Mouse (Mus musculus): Measurements from ENCODE around the gene Foxp2. TPM values are rescaled to one million over a fixed set of nuclear protein-coding genes. Genes with fewer than 3 reads are reported as not detected.

Foxp2 gene
- polyA plus RNA-seq, 1 experiment from 2014 or later, result 48.3 TPM

DNA sequence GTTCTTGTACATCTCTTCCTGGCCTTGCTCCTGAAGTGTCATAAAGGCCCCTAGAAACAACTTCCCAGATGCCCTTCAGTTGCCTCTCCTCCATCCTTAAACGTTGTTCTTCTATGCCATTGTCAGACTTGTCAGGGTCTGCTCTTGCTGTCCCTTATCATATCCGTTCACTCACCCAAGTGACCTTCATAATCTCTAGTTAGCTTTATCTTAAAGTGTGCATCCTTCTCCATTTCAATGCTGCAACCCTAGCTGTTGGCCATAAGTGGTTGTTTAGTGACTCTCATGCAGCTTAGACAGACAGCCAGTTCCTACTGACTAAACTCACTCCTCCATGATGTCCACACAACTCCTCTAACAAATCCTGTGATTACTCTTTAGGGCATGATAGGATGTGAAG is 415.8 kb downstream of the Foxp2 start:
- WGBS, result 84% methylated on average over 2 of the region's 2 CpGs
- no peaks in the 10 kb centered on the region for H3K27me3 ChIP-seq (replicated peaks; ENCODE audit: low read depth, poor library complexity, severe bottlenecking)
- DNase-seq (ENCODE audit: low spot score), result no peak
- H3K9me3 ChIP-seq, result no peaks in the 10 kb centered on the region
- peaks cover 8% of the 10 kb centered on the region for H3K4me1 ChIP-seq
- no peaks in the 10 kb centered on the region for H3K36me3 ChIP-seq (replicated peaks)
- no peak overlapping the region for H3K27ac ChIP-seq (replicated peaks)
- H3K4me3 ChIP-seq, result no peak overlapping the region

GRCm38 (mm10) chr6:15318343-15318742 is 417.2 kb downstream of the Foxp2 start:
- Histone ChIP-seq H3K4me1 (peaks cover 12% of the 10 kb centered on the region), H3K36me3 (replicated peaks) (no peaks in the 10 kb centered on the region), H3K4me3 (no peak overlapping the region), H3K27me3 (replicated peaks; ENCODE audit: low read depth, poor library complexity, severe bottlenecking) (no peaks in the 10 kb centered on the region), H3K9me3 (no peaks in the 10 kb centered on the region), H3K27ac (replicated peaks) (no peak overlapping the region)
- WGBS, result 96% methylated on average over 2 of the region's 2 CpGs
- DNase-seq (ENCODE audit: low spot score), result no peak

- DNase-seq (ENCODE audit: low spot score), result peak; percentile 42
- no peak overlapping the region for H3K4me3 ChIP-seq
- H3K4me1 ChIP-seq, result peaks cover 12% of the 10 kb centered on the region
- WGBS, result 28% methylated on average over 2 of the region's 2 CpGs
- H3K27ac ChIP-seq (replicated peaks), result peak overlapping the region; percentile 35; the same call in 1 of the 2 replicates
- no peaks in the 10 kb centered on the region for H3K27me3 ChIP-seq (replicated peaks; ENCODE audit: low read depth, poor library complexity, severe bottlenecking)
- H3K9me3 ChIP-seq, result no peaks in the 10 kb centered on the region
- H3K36me3 ChIP-seq (replicated peaks), result no peaks in the 10 kb centered on the region
These were observed 420.4 kb downstream of the Foxp2 start for GRCm38 (mm10) chr6:15321551-15321974.

DNA sequence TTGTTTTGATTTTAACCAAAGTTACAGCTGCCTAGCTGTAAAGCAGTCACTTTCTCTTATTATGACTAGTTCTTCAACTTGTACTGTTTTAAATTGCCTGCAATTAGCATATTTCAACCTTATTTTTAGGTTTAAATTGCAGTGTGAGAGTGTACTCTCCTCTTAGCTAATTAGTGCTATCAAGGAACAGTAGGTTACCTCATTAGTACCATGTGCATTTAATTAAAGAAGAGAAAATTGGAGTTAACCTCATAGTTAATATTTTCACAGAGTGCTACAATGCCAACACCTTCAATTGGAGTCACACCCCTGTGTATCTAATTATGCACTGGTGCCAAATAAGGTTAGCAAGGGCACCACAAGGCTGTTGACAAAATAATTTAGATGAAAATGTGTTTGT is 421.9 kb downstream of the Foxp2 start:
- no peak overlapping the region for H3K4me3 ChIP-seq
- no peak overlapping the region for H3K27ac ChIP-seq (replicated peaks)
- H3K27me3 ChIP-seq (replicated peaks; ENCODE audit: low read depth, poor library complexity, severe bottlenecking), result no peaks in the 10 kb centered on the region
- no peak for DNase-seq (ENCODE audit: low spot score)
- H3K4me1 ChIP-seq, result peaks cover 12% of the 10 kb centered on the region
- H3K36me3 ChIP-seq (replicated peaks), result no peaks in the 10 kb centered on the region
- no peaks in the 10 kb centered on the region for H3K9me3 ChIP-seq

- Histone ChIP-seq H3K4me3 (no peak overlapping the region), H3K9me3 (no peaks in the 10 kb centered on the region), H3K36me3 (replicated peaks) (no peaks in the 10 kb centered on the region), H3K27ac (replicated peaks) (no peak overlapping the region), H3K4me1 (no peaks in the 10 kb centered on the region), H3K27me3 (replicated peaks; ENCODE audit: low read depth, poor library complexity, severe bottlenecking) (no peaks in the 10 kb centered on the region)
- no peak for DNase-seq (ENCODE audit: low spot score)
- 86% methylated on average over 3 of the region's 3 CpGs for WGBS
These were observed 446.6 kb downstream of the Foxp2 start for GRCm38 (mm10) chr6:15347705-15348104.

DNA sequence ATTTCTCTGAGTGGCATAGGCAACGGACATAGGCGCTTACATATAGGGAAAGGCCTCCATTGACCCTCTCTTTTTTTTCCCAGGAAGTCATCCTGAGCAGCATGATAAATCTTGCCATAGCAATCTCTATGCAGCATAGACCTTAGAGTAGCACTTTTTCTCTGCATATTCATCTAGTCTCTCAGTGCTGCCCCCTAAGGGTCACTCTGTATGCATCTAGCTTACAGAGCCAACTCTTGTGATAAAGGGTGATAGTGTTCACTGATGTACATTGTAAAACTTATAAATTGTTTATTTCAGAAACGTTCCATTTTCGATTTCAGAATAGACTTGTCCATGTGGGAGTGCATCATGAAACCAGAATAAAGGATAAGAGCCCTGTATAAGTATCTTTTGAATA is 454.7 kb downstream of the Foxp2 start:
- no peaks in the 10 kb centered on the region for H3K36me3 ChIP-seq (replicated peaks)
- WGBS, result 80% methylated on average over 4 of the region's 4 CpGs
- no peak overlapping the region for H3K4me3 ChIP-seq
- no peaks in the 10 kb centered on the region for H3K4me1 ChIP-seq
- no peak overlapping the region for H3K27ac ChIP-seq (replicated peaks)
- H3K27me3 ChIP-seq (replicated peaks; ENCODE audit: low read depth, poor library complexity, severe bottlenecking), result no peaks in the 10 kb centered on the region
- DNase-seq (ENCODE audit: low spot score), result no peak
- H3K9me3 ChIP-seq, result no peaks in the 10 kb centered on the region

DNA sequence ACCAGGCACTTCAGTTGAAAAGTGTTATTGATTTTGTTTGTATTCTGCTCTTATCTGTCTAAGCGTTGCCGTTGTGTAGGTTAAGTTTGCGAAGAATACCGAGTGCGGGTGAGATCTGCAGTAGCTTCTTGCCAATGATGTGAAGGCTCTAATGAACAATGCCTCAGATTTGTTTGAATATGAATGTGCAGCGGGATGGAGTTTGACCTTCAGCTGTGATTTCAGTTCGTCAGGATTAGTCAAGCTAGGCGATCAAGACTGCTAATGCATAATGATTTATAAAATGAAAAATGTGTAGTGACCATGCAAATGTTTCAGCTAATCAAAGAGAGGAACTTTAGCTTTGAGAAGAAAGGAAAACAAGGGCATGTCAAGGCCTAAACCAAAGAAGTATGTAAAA is 469.1 kb downstream of the Foxp2 start:
- no peak for DNase-seq (ENCODE audit: low spot score)
- WGBS, result 74% methylated on average over 8 of the region's 8 CpGs
- H3K4me3 ChIP-seq, result no peak overlapping the region
- no peaks in the 10 kb centered on the region for H3K36me3 ChIP-seq (replicated peaks)
- no peaks in the 10 kb centered on the region for H3K9me3 ChIP-seq
- H3K27ac ChIP-seq (replicated peaks), result no peak overlapping the region
- H3K27me3 ChIP-seq (replicated peaks; ENCODE audit: low read depth, poor library complexity, severe bottlenecking), result no peaks in the 10 kb centered on the region
- peaks cover 24% of the 10 kb centered on the region for H3K4me1 ChIP-seq

GRCm38 (mm10) chr6:15370827-15371226 is 469.7 kb downstream of the Foxp2 start:
- Histone ChIP-seq H3K4me3 (no peak overlapping the region), H3K27me3 (replicated peaks; ENCODE audit: low read depth, poor library complexity, severe bottlenecking) (no peaks in the 10 kb centered on the region), H3K4me1 (peaks cover 24% of the 10 kb centered on the region), H3K27ac (replicated peaks) (peak overlapping the region; percentile 36; the same call in 1 of the 2 replicates), H3K9me3 (no peaks in the 10 kb centered on the region), H3K36me3 (replicated peaks) (no peaks in the 10 kb centered on the region)
- no peak for DNase-seq (ENCODE audit: low spot score)
- WGBS, result 81% methylated on average over 4 of the region's 4 CpGs

DNA sequence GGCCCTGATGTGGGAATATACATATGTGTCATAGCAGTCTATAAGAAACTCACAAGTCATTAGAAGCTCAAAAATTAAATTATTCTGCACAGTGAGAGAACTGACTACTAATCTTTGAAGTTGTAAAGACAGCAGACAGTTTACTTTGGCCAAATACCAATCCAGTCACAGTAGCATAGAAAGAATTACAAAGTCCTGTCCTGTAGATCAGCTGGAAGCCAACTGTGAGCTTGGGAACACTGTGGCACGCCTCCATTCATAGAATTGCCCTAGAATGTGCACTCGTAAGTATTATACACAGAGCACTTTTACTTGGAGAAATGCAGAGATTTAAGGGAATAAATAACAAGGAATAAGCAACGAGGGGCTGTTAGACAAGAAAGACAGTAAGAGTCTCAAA is 472.5 kb downstream of the Foxp2 start:
- Histone ChIP-seq H3K36me3 (replicated peaks) (peaks cover 4% of the 10 kb centered on the region; the same call in 1 of the 2 replicates), H3K9me3 (no peaks in the 10 kb centered on the region), H3K27me3 (replicated peaks; ENCODE audit: low read depth, poor library complexity, severe bottlenecking) (no peaks in the 10 kb centered on the region), H3K4me3 (no peak overlapping the region), H3K27ac (replicated peaks) (no peak overlapping the region), H3K4me1 (peaks cover 33% of the 10 kb centered on the region)
- DNase-seq (ENCODE audit: low spot score), result no peak
- WGBS, result 87% methylated on average over 3 of the region's 3 CpGs

DNA sequence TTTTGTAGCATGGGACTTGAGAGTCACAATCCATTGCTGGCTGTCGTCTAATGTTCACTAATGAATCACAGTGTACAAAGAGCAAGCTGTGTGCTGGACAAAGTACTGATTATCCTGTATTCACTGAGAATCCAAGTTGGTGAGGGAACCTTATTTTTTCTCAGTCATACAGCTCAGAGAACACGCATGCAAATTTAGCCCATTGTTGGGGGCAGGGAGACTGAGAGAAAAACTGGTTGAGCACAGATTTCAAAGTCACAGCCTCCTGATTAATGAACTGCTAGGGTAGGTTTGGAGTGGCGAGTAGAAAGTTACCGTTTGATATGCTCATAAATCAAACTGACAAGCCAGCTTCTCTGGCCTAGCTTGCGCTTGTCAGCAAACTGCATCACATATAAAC is 477.1 kb downstream of the Foxp2 start:
- H3K27ac ChIP-seq (replicated peaks), result peak overlapping the region; percentile 66; the same call in 1 of the 2 replicates
- no peaks in the 10 kb centered on the region for H3K27me3 ChIP-seq (replicated peaks; ENCODE audit: low read depth, poor library complexity, severe bottlenecking)
- H3K4me3 ChIP-seq, result no peak overlapping the region
- H3K36me3 ChIP-seq (replicated peaks), result peaks cover 12% of the 10 kb centered on the region
- WGBS, result 63% methylated on average over 5 of the region's 5 CpGs
- no peak for DNase-seq (ENCODE audit: low spot score)
- peaks cover 22% of the 10 kb centered on the region for H3K4me1 ChIP-seq
- no peaks in the 10 kb centered on the region for H3K9me3 ChIP-seq

DNA sequence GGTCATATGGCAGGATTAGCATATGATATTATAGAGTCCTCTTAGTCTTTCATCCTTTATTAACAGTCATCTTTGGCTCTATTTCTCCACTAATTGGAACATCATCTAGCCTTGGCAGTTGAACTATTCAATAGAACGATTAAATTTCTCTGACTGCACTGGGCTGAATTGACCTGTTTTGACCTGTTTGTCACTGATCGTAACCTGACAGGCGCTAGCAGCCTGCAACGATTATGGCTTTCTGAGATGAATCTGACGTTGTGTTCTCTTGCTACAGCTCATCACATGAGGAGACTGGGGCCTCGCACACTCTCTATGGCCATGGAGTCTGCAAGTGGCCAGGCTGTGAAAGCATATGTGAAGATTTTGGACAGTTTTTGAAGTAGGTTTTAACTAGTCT is 495.3 kb downstream of the Foxp2 start:
- no peaks in the 10 kb centered on the region for H3K9me3 ChIP-seq
- DNase-seq (ENCODE audit: low spot score), result peak; percentile 41
- peaks cover 4% of the 10 kb centered on the region for H3K36me3 ChIP-seq (replicated peaks)
- H3K27ac ChIP-seq (replicated peaks), result no peak overlapping the region
- H3K27me3 ChIP-seq (replicated peaks; ENCODE audit: low read depth, poor library complexity, severe bottlenecking), result no peaks in the 10 kb centered on the region
- H3K4me3 ChIP-seq, result no peak overlapping the region
- 30% methylated on average over 6 of the region's 6 CpGs for WGBS
- peaks cover 15% of the 10 kb centered on the region for H3K4me1 ChIP-seq

DNA sequence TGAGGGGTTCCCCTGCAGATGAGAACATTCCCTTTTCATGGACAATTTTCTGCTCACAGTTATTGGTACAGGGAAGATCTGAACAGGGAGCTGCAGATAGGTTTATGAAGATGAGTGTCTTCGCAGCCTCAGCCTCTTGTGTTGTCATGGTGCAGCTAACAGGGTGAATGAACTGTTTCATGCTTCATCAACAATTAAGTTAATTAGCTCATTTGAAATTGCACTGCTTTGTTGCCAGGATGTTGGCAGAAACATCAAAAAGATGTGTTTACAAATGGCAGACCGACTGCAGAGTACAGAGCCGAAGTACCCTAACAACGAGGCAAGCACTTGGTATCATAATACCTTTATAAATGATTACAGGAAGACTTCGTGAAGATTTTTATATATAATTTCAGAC is 496.3 kb downstream of the Foxp2 start:
- WGBS, result 56% methylated on average over 5 of the region's 5 CpGs

GRCm38 (mm10) chr6:15401138-15401537 is 500.0 kb downstream of the Foxp2 start:
- no peak for DNase-seq (ENCODE audit: low spot score)
- Histone ChIP-seq H3K4me3 (no peak overlapping the region), H3K27me3 (replicated peaks; ENCODE audit: low read depth, poor library complexity, severe bottlenecking) (no peaks in the 10 kb centered on the region), H3K27ac (replicated peaks) (no peak overlapping the region), H3K4me1 (peaks cover 27% of the 10 kb centered on the region), H3K36me3 (replicated peaks) (no peaks in the 10 kb centered on the region), H3K9me3 (no peaks in the 10 kb centered on the region)
- WGBS, result 65% methylated on average over 3 of the region's 3 CpGs

More for the DNA sequence above, 496.3 kb downstream of the Foxp2 start:
- peaks cover 19% of the 10 kb centered on the region for H3K4me1 ChIP-seq
- H3K27me3 ChIP-seq (replicated peaks; ENCODE audit: low read depth, poor library complexity, severe bottlenecking), result no peaks in the 10 kb centered on the region
- no peak for DNase-seq (ENCODE audit: low spot score)
- H3K9me3 ChIP-seq, result no peaks in the 10 kb centered on the region
- H3K4me3 ChIP-seq, result no peak overlapping the region
- H3K36me3 ChIP-seq (replicated peaks), result peaks cover 4% of the 10 kb centered on the region
- no peak overlapping the region for H3K27ac ChIP-seq (replicated peaks)

DNA sequence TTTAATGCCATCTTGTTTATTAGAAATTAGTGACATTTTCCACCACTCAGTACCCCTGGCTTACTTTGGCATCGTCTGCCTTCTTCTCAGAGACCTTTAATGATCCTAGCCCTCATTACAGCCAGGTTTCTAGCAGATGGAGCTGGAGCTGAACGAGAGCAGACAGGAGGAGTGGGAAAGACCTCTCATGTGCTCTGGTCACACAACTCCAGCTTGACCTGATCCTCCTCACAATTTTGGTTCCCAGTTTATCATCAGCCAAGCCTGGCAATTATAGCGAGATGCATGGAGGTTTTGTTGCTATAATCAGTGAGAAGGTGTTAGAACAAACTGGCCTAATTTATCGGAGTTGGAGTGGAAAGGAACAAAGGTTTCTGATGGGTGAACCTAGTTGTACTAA is 500.9 kb downstream of the Foxp2 start:
- 69% methylated on average over 4 of the region's 4 CpGs for WGBS
- Histone ChIP-seq H3K9me3 (no peaks in the 10 kb centered on the region), H3K4me3 (no peak overlapping the region), H3K27me3 (replicated peaks; ENCODE audit: low read depth, poor library complexity, severe bottlenecking) (no peaks in the 10 kb centered on the region), H3K4me1 (peaks cover 22% of the 10 kb centered on the region), H3K36me3 (replicated peaks) (no peaks in the 10 kb centered on the region), H3K27ac (replicated peaks) (peak overlapping the region; percentile 19; the same call in 1 of the 2 replicates)
- DNase-seq (ENCODE audit: low spot score), result no peak

All from embryonic facial prominence, embryonic 10.5 days (tissue).